Mouse (Mus musculus) G1E (cell line): ENCODE measurements around the gene Bbs2.

Experiments
- CTCF ChIP-seq: IDR thresholded peaks from 2 replicates; pipeline ENCODE4 v1.5.1; 2012; ENCODE audit warnings: low read depth, low read length, inconsistent platforms, mixed read lengths
- GATA1 ChIP-seq: IDR thresholded peaks from 2 replicates; pipeline ENCODE4 v1.6.1; 2012; ENCODE audit warnings: borderline replicate concordance, low read length, inconsistent platforms, mixed read lengths
- TAL1 ChIP-seq: conservative IDR thresholded peaks from 2 replicates; pipeline ENCODE4 v1.6.1; 2012; ENCODE audit warnings: low read depth, low read length, inconsistent platforms, mixed read lengths

DNA sequence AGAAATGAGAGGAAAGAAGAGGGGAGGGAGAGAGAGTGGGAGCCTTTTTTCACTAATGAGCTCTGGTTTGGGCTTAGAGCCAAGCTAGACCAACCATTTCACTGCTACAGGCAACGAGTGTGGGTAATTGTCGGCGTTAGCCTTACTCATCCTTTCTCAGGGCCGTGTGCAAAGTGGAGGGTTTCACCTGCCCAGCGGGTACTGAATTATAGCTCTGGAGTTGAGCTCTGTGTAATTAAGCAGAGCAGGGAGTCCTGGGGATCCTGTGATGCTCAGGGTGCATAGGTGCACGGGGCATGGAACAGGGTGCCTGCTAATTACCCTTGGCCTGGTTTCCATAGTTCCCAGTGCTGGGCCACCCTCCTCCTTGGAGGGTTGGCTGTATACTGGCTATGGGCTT is 29.0 kb upstream of the Bbs2 start:
- no peak for TF ChIP-seq TAL1
- no peak for TF ChIP-seq CTCF
- TF ChIP-seq GATA1, result no peak
